Mouse (Mus musculus): ENCODE results near the gene Ptprd. TPM values are rescaled to one million over a fixed set of nuclear protein-coding genes. Genes with fewer than 3 reads are reported as not detected.
A peak's percentile ranks its signal among the peaks of the same experiment; 100 is the strongest.

The Ptprd gene
- total RNA-seq, 2 experiments from 2014 or later = 159 to 195 TPM

DNA sequence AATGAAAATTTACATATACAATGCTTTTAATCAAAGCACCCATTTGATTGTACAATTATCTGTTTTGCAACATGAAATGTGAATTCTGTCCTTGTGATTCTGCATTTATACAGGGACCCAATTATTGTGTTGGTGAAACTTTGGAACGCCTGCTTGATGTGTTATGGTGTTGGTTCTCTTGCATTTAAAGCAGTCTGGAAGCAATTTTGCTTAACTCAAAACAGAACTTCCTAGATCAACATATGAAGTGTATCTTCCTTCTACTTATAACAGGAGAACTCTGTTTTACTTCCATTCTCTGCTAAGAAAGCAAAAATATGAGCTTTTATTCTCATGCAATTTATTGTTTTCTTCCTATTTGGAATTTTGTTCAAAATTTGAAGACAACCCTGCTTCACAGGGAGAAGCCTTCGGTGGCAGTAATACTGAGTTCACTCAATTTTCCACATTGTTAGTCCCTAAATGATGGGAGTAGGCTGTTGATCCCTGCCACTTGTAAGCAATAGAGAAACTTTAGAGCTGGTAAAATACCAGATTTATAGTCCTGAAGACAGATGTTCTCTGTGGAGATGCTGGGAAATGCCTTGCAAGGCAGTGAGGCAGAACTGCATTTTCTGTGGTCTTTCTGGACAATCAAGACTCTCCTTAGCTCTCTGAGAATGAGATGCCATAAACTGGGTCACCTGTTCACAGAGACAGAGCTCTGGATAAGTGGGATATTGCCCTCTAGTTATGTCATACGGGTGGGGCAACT, 1234.5 kb downstream of the Ptprd start:
- DNase-seq (ENCODE audit: extremely low spot score in 1 of 2, low spot score in 1 of 2) = no peak

- DNase-seq (ENCODE audit: extremely low spot score in 1 of 2, low spot score in 1 of 2) = peak in 1 of 2 experiments; percentile 44
These were observed 1263.5 kb downstream of the Ptprd start for GRCm38 (mm10) chr4:76948251-76948650.

DNA sequence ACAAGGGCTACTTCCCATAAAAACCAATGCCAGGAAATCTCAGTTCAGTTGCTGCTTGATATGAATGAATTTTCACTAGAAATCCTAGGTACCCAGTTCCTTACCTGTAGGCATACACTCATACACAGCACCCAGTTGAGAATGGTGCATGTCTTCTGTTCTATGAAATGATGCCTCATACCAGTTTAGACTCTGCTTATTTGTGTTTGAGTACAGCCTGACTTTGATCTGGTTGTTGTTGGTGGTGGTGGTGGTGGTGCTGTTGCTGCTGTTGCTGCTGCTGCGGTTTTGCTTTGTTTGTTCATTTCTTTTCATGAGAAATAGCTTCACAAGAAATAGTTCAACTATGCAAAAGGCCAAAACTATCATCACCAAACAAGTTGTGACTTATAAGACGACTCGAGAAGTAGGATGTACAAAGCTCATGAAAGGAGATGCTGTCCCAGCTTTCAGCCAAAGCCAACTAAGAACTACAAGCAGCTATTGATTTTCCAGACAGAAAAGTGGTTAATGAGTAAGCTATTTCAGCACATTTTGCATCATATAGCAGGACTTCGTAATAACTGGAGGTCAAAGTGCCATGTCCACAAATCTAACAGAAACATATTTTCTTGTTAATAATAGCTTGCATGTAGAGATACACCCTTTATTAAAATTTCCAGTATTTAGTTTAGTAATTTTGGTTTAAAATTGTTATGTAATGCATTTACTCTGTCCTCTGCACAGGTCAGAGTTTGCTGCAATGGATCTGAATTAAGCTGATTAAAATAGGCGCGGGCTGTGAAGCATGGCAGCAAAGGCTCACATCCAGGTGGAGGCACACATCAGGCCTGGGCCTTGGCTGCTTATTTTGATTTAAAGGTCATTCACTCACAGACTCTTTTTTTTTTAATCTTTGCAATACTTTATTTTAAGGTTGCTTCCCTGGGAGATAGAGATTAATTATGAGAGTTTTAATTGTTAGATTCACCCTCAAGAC, 1270.1 kb downstream of the Ptprd start:
- DNase-seq (ENCODE audit: extremely low spot score in 1 of 2, low spot score in 1 of 2) = no peak

DNA sequence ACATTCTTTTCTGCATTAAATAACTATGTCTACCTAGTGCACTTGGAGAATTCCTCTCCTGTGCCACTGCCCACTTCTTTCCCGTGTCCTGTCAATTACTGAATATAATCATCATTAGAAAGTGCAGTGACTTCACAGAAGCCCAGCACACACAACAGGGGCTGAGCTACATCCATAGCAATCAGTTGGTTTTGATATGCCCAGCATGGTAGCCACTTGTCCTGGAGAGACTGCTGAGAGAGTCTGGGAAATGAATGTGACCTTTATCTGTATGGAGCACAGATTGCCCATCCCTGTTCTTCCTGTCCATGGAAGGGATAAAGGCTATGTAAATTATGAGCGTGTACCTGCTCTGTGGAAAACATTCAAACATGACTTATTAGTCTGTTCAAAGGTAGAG, 1280.2 kb downstream of the Ptprd start:
- DNase-seq (ENCODE audit: extremely low spot score in 1 of 2, low spot score in 1 of 2) = no peak

DNA sequence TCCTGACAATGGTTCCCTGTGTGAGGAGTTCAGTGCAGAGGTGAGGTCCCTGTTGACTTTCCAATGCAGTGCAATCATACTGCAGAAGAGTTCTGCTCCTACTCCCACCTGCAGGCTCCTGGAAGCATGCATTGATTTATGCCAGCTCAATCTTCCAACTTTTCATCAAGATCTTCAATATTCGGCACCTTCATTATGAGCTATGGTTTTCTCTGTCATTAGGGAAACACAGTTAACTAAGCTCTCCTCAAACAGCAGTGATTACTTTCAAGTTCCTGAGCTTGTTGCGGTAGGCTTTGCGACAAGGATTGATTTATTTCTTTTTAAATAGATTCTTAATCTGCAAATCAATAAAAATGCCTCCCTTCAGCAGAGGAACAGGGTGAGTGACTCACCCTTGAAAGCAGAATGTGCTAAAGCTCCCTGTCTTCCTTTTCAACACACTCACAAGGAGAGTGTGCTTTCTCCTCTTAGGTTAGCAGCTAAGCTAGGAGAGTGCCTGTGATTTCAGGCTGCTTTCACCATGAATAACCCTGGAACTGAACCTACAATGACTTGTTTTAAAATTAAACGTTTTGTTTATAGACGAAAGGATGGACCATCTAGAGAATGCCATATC, 1298.1 kb downstream of the Ptprd start:
- DNase-seq (ENCODE audit: extremely low spot score in 1 of 2, low spot score in 1 of 2) = no peak

- no peak for DNase-seq (ENCODE audit: extremely low spot score in 1 of 2, low spot score in 1 of 2)
These were observed 1310.1 kb downstream of the Ptprd start for GRCm38 (mm10) chr4:76901692-76902091.

GRCm38 (mm10) chr4:76889669-76890068, 1322.1 kb downstream of the Ptprd start:
- no peak for DNase-seq (ENCODE audit: extremely low spot score in 1 of 2, low spot score in 1 of 2)

GRCm38 (mm10) chr4:76881610-76882009, 1330.2 kb downstream of the Ptprd start:
- DNase-seq (ENCODE audit: extremely low spot score in 1 of 2, low spot score in 1 of 2) = no peak

- DNase-seq (ENCODE audit: extremely low spot score in 1 of 2, low spot score in 1 of 2) = no peak
These were observed 1340.8 kb downstream of the Ptprd start for GRCm38 (mm10) chr4:76870971-76871370.

- DNase-seq (ENCODE audit: extremely low spot score in 1 of 2, low spot score in 1 of 2) = no peak
These were observed 1346.2 kb downstream of the Ptprd start for GRCm38 (mm10) chr4:76865585-76865984.

GRCm38 (mm10) chr4:76846265-76846664, 1365.5 kb downstream of the Ptprd start:
- no peak for DNase-seq (ENCODE audit: extremely low spot score in 1 of 2, low spot score in 1 of 2)

GRCm38 (mm10) chr4:76839016-76839415, 1372.7 kb downstream of the Ptprd start:
- DNase-seq (ENCODE audit: extremely low spot score in 1 of 2, low spot score in 1 of 2) = no peak

DNA sequence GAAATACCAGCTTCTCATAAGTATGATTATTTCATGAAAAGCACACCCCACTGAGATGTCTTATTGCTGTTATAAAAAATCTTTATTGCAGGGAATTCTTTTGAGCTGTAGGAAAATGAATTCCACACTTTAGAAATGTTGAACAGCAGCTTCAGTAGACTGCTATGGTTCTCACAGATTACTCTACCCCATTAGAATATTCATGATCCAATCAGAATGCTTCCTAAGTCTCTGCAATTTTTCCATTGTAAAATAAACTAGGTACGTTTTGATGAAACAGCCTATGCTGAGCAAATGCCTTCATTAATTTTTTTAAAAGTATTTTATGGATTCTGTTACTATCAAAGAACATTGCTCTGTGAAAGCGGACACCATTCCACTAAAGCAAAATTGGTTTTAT, 1399.6 kb downstream of the Ptprd start:
- no peak for DNase-seq (ENCODE audit: extremely low spot score in 1 of 2, low spot score in 1 of 2)

GRCm38 (mm10) chr4:76802708-76803107, 1409.1 kb downstream of the Ptprd start:
- peak in 1 of 2 experiments; percentile 20 for DNase-seq (ENCODE audit: extremely low spot score in 1 of 2, low spot score in 1 of 2)

DNA sequence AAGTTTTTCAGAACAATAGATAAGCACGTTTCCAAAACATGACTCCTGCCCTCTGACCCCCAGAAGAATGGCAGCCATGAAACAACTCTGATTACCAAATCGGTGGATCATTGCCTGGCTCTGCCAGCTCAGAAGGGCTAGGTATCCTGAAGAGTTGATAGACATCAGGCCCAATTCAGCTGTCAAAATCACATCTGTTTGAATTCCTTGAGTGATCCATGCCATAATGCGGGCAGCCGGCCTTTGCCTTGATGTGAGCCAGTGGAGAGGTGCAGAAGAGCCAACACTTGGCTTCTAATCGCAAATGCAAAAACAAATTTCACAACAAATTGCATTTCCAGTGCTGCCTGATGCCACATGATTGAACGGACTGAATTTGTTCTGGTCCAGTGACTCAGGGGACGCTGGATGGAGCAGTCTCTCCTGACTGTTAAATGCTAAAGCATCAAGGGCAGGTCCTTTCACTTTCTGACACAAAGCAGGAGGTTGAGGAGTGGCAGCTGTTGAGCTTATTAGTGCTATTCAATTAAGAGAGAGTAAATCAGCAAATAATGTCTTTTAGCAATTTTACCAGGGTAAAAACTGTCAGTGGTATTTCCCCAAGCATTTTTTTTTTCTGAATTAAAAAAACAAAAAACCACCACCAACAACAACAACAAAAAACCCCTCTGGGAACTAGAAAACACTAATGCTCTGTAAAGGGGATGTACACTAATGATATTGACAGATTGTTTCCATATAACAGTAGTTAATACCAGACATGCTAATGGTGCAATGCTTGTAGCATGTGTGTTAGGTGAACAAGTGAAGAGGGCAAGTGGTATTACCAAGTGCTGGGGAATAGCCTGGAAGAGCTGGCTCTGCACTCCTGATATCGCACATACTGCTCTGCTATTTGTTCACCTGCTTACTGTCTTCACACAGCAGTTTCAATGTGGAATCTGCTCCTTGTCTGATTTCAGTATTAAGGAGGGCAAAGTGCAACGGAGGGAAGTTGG, 1413.5 kb downstream of the Ptprd start:
- DNase-seq (ENCODE audit: extremely low spot score in 1 of 2, low spot score in 1 of 2) = no peak

GRCm38 (mm10) chr4:76785389-76785788, 1426.4 kb downstream of the Ptprd start:
- no peak for DNase-seq (ENCODE audit: extremely low spot score in 1 of 2, low spot score in 1 of 2)

GRCm38 (mm10) chr4:76779558-76780124, 1432.1 kb downstream of the Ptprd start:
- no peak for DNase-seq (ENCODE audit: extremely low spot score in 1 of 2, low spot score in 1 of 2)

DNA sequence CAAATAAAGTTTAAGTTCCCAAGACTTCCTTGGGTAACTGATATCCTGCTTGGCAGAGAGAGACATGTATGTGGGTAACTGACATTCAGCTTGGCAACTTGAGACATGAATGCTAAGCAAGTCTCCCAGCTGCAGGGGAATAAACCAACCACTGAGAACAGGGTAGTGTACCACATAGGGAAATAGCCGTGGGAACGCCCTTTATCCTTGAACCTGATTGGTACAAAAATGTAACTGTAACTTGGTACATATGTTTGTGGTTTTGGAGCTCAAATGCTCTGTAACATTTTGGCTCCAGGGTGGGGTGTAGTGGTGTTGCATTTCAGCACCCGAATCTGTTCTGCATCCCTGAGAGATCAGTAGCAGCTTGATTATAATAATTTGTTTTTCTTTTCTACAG, 1444.8 kb downstream of the Ptprd start:
- DNase-seq (ENCODE audit: extremely low spot score in 1 of 2, low spot score in 1 of 2) = no peak

- no peak for DNase-seq (ENCODE audit: extremely low spot score in 1 of 2, low spot score in 1 of 2)
These were observed 1445.3 kb downstream of the Ptprd start for GRCm38 (mm10) chr4:76766429-76766828.

All from layer of hippocampus, postnatal 25 days (tissue).